Mouse (Mus musculus) testis, adult 10 weeks (tissue): ENCODE measurements around the gene Nnmt. TPM values are rescaled to one million over a fixed set of nuclear protein-coding genes. Genes with fewer than 3 reads are reported as not detected.

Experiments used
- polyA plus RNA-seq: library from polyadenylated mRNA; stranded (reverse); fragments of 350-450 nt; fragmentation: Illumina TruSeq; extraction: RNeasy Lipid Tissue Mini Kit (QIAGEN cat#74804); gene quantifications from one replicate; pipeline ENCODE4 v1.2.3, GENCODE M21; 2014; ENCODE audit warnings: low read depth, low replicate concordance

Nnmt gene
- 5.9 TPM for polyA plus RNA-seq

GRCm38 (mm10) chr9:48604939-48605598 is at the start of gene Nnmt:
Gene Nnmt (minus strand): TSS chr9:48605153.

Other genes starting within 250 kb of the Nnmt start
- gene Rexo2, start 124.5 kb downstream of the Nnmt start, polyA plus RNA-seq: 83.9 TPM
- gene Rbm7, start 109.9 kb downstream of the Nnmt start, polyA plus RNA-seq: 106 TPM
- gene Gm5617, start 109.7 kb downstream of the Nnmt start, polyA plus RNA-seq: 2.8 TPM
- gene Zbtb16, start 231.1 kb upstream of the Nnmt start, polyA plus RNA-seq: 0.97 TPM